Mouse (Mus musculus) bone marrow, adult 2 months (tissue): ENCODE data around the gene March6.

ENCODE experiments used
- CTCF ChIP-seq: fragments of 200-500 bp; IDR thresholded peaks from 2 replicates; pipeline ENCODE4 v1.5.1; 2011; ENCODE audit warnings: low read length, control low read depth; ENCODE audit not compliant: control insufficient read depth, insufficient read depth
- POLR2A ChIP-seq: fragments of 200-500 bp; IDR thresholded peaks from 2 replicates; pipeline ENCODE4 v1.6.1; 2011; ENCODE audit warnings: low read depth, mild to moderate bottlenecking, control low read depth, low read length, borderline replicate concordance; ENCODE audit not compliant: control insufficient read depth

GRCm38 (mm10) chr15:31454096-31454860 is 76.6 kb downstream of the March6 start:
- TF ChIP-seq CTCF (no peak), POLR2A (no peak)
